Mouse (Mus musculus): ENCODE measurements around the gene Eif4e. TPM values are rescaled to one million over a fixed set of nuclear protein-coding genes. Genes with fewer than 3 reads are reported as not detected.

Eif4e gene
- total and polyA plus RNA-seq, 2 experiments from 2014 or later = 94.0 to 290 TPM

DNA sequence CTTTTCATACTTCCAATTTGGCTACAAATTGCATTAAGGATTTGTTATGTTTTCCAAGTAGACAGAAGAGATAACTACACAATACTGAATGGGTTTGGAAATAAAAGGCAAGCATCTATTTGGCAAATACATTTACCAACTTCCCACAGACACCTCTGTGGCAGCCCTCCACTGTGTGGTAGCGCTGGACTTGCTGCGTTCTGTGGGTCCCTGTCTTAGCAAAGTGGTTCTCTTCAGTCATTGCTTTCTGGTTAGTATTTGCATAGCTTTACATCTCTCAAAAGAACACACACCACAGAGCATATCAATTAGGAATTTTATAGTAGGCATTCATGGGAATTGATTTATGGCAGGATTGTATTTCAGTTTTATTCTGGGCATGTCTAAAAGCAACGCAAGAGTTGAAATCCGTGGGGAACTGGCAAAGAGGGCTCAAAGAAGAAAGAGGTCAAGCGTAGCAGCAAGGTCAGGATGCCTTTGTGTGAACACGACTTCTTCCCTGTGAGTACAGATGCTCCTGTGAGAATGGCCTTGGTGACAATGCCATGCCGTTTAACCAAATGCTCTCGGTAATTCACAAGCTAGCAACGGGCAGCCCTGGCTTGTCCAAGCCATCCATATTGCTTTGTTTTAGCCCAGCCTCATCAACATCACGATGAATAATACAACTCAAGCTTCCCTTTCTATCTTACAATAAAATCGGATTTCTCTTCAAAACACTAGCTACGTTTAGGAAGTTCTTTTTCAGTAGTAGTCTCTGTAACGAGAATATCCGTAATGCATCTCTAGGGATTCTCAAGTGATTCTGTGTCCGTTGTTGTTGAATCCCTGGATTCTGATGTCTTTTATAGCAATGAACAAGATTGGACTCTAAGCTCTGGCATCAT is 25.9 kb upstream of the Eif4e start:
- H3K4me2 ChIP-seq (ENCODE audit: low read depth, low read length) = no peak overlapping the region; the same call in 1 of the 2 replicates
- TF ChIP-seq CTCF (IDR thresholded peaks at IDR 0.05; ENCODE audit: low read depth) = no peak
- DNase-seq (ENCODE audit: low spot score) = no peak
- H3K9ac ChIP-seq (replicated peaks; ENCODE audit: low read length) = no peak overlapping the region
- no peak overlapping the region for H3K27ac ChIP-seq
- no peaks in the 10 kb centered on the region for H3K4me1 ChIP-seq (ENCODE audit: insufficient read depth, low read length)
- no peak overlapping the region for H3K4me3 ChIP-seq (ENCODE audit: low read length)
- H3K27me3 ChIP-seq (ENCODE audit: insufficient read depth, low read length) = no peaks in the 10 kb centered on the region
- 18% methylated on average over 15 of the region's 15 CpGs for WGBS
- H3K36me3 ChIP-seq (ENCODE audit: insufficient read depth, low read length) = no peaks in the 10 kb centered on the region
- no peak for ATAC-seq
- no peaks in the 10 kb centered on the region for H3K9me3 ChIP-seq (ENCODE audit: low read length)

- no peak for TF ChIP-seq CTCF (IDR thresholded peaks at IDR 0.05; ENCODE audit: low read depth)
- ATAC-seq = no peak
- Histone ChIP-seq H3K27me3 (ENCODE audit: insufficient read depth, low read length) (no peaks in the 10 kb centered on the region), H3K4me3 (ENCODE audit: low read length) (no peak overlapping the region), H3K9me3 (ENCODE audit: low read length) (no peaks in the 10 kb centered on the region), H3K36me3 (ENCODE audit: insufficient read depth, low read length) (no peaks in the 10 kb centered on the region), H3K27ac (no peak overlapping the region), H3K4me2 (ENCODE audit: low read depth, low read length) (no peak overlapping the region), H3K4me1 (ENCODE audit: insufficient read depth, low read length) (no peaks in the 10 kb centered on the region), H3K9ac (replicated peaks; ENCODE audit: low read length) (no peak overlapping the region)
- DNase-seq (ENCODE audit: low spot score) = no peak
- 92% methylated on average over 11 of the region's 11 CpGs for WGBS
Measured at GRCm38 (mm10) chr3:138503754-138504153, 22.2 kb upstream of the Eif4e start.

DNA sequence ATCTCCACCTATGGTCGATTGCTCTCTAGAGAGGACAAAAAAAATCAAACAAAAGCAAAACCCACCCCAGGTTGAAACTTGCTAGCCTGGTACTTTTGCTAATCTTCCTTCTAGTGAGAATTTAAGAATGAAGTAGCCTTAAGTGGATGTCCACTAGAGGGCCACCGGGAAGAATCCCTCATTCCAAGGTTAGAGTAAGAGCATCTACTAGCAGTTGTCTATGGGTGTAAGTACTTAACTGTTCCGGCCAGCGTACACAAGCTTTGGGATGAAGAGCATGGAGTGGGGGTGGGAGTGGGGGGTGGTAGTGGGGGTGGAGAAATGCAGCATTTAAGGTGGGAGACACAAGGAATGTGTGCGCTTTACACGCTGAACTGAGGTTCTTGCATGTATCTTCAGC is 19.2 kb upstream of the Eif4e start:
- TF ChIP-seq CTCF (IDR thresholded peaks at IDR 0.05; ENCODE audit: low read depth) = peak; percentile 71
- no peak overlapping the region for H3K4me2 ChIP-seq (ENCODE audit: low read depth, low read length)
- no peaks in the 10 kb centered on the region for H3K9me3 ChIP-seq (ENCODE audit: low read length)
- ATAC-seq = no peak
- DNase-seq (ENCODE audit: low spot score) = peak; percentile 66
- H3K36me3 ChIP-seq (ENCODE audit: insufficient read depth, low read length) = no peaks in the 10 kb centered on the region
- no peak overlapping the region for H3K9ac ChIP-seq (replicated peaks; ENCODE audit: low read length)
- H3K4me1 ChIP-seq (ENCODE audit: insufficient read depth, low read length) = no peaks in the 10 kb centered on the region
- no peaks in the 10 kb centered on the region for H3K27me3 ChIP-seq (ENCODE audit: insufficient read depth, low read length)
- WGBS = 51% methylated on average over 6 of the region's 6 CpGs
- no peak overlapping the region for H3K27ac ChIP-seq
- H3K4me3 ChIP-seq (ENCODE audit: low read length) = no peak overlapping the region

DNA sequence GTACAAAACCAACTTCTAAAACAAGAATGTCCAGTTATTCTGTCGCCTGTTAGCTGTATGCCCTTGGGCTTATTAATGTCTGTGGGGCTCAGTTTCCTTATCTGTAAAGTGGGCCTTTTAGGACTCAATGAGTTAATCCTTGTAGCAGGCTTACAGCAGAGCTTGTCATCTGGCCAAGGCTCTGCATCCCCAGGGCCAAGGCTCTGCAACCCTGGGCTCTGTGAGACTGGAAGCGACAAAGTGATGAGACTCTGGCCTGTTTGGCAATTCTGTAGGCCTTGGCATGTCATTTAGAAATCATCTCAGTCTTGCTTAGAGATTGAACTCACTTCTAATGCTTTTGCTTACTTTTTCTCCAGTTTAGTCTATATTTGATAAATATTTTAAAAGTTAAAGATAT is 16.4 kb upstream of the Eif4e start:
- Histone ChIP-seq H3K36me3 (ENCODE audit: insufficient read depth, low read length) (no peaks in the 10 kb centered on the region), H3K9ac (replicated peaks; ENCODE audit: low read length) (no peak overlapping the region), H3K4me1 (ENCODE audit: insufficient read depth, low read length) (no peaks in the 10 kb centered on the region), H3K27me3 (ENCODE audit: insufficient read depth, low read length) (no peaks in the 10 kb centered on the region), H3K4me3 (ENCODE audit: low read length) (no peak overlapping the region), H3K9me3 (ENCODE audit: low read length) (no peaks in the 10 kb centered on the region), H3K4me2 (ENCODE audit: low read depth, low read length) (no peak overlapping the region), H3K27ac (no peak overlapping the region)
- TF ChIP-seq CTCF (IDR thresholded peaks at IDR 0.05; ENCODE audit: low read depth) = no peak
- DNase-seq (ENCODE audit: low spot score) = no peak
- no peak for ATAC-seq
- 80% methylated on average over 2 of the region's 2 CpGs for WGBS

DNA sequence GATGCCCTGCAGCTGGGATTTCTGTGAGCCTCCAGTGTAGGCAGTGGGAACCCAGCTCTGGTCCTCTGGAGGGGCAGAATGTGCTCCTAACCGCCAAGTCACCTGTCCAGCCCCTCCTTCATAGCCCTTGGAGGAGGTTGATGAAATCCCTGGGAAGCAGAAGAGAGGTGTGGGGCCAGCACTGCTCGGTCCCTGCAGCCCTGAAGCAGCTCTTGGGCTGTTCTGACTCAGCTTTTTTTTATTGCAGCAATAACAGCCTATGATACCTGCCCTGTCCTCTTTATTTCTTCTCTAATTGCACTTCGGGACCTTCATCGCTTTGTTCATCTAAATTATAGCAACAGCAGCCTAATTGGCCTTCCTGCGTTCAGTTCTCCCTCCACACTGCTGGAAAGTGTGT is 15.5 kb upstream of the Eif4e start:
- WGBS = 60% methylated on average over 5 of the region's 5 CpGs
- no peak for ATAC-seq
- no peak overlapping the region for H3K9ac ChIP-seq (replicated peaks; ENCODE audit: low read length)

DNA sequence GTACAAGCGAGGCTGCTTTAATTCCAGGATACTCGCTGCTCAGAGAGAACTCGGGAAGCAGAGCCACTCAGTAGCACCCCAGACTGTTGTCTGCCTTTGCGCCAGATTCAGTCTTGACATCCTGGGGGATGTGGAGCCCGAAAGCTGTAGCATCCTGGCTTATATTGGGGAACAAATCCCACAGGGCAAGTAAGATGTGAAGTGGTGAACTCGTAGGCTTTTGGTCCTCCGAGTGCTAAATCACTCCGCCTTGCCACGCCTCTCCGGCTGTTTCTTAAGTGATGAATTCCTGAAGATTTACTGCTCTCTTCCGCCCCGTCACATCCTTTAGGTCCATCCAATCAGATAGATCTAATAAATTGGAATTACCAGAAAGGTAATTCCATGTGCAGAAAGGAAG is 12.7 kb upstream of the Eif4e start:
- peak; percentile 35 for DNase-seq (ENCODE audit: low spot score)
- H3K9ac ChIP-seq (replicated peaks; ENCODE audit: low read length) = no peak overlapping the region
- H3K27ac ChIP-seq = no peak overlapping the region
- no peak for ATAC-seq
- no peaks in the 10 kb centered on the region for H3K27me3 ChIP-seq (ENCODE audit: insufficient read depth, low read length)
- H3K4me2 ChIP-seq (ENCODE audit: low read depth, low read length) = peak overlapping the region; percentile 39
- whole genome bisulfite sequencing = 45% methylated on average over 12 of the region's 12 CpGs
- no peaks in the 10 kb centered on the region for H3K36me3 ChIP-seq (ENCODE audit: insufficient read depth, low read length)
- H3K4me3 ChIP-seq (ENCODE audit: low read length) = peak overlapping the region; percentile 21; the same call in 1 of the 2 replicates
- no peak for TF ChIP-seq CTCF (IDR thresholded peaks at IDR 0.05; ENCODE audit: low read depth)
- no peaks in the 10 kb centered on the region for H3K9me3 ChIP-seq (ENCODE audit: low read length)
- 0 out of 2 replicates have a peak, but pooled peaks cover 3% of the 10 kb centered on the region for H3K4me1 ChIP-seq (ENCODE audit: insufficient read depth, low read length)

More for the DNA sequence above, 15.5 kb upstream of the Eif4e start:
- Histone ChIP-seq H3K27ac (no peak overlapping the region), H3K4me3 (ENCODE audit: low read length) (no peak overlapping the region), H3K9me3 (ENCODE audit: low read length) (no peaks in the 10 kb centered on the region), H3K4me2 (ENCODE audit: low read depth, low read length) (no peak overlapping the region), H3K27me3 (ENCODE audit: insufficient read depth, low read length) (no peaks in the 10 kb centered on the region), H3K36me3 (ENCODE audit: insufficient read depth, low read length) (no peaks in the 10 kb centered on the region), H3K4me1 (ENCODE audit: insufficient read depth, low read length) (0 out of 2 replicates have a peak, but pooled peaks cover 3% of the 10 kb centered on the region)
- TF ChIP-seq CTCF (IDR thresholded peaks at IDR 0.05; ENCODE audit: low read depth) = no peak
- DNase-seq (ENCODE audit: low spot score) = peak; percentile 12

GRCm38 (mm10) chr3:138514749-138515148 is 11.2 kb upstream of the Eif4e start:
- H3K9me3 ChIP-seq (ENCODE audit: low read length) = no peaks in the 10 kb centered on the region
- no peak overlapping the region for H3K4me2 ChIP-seq (ENCODE audit: low read depth, low read length)
- no peaks in the 10 kb centered on the region for H3K36me3 ChIP-seq (ENCODE audit: insufficient read depth, low read length)
- 55% methylated on average over 3 of the region's 3 CpGs for WGBS
- no peaks in the 10 kb centered on the region for H3K27me3 ChIP-seq (ENCODE audit: insufficient read depth, low read length)
- H3K4me3 ChIP-seq (ENCODE audit: low read length) = no peak overlapping the region
- H3K4me1 ChIP-seq (ENCODE audit: insufficient read depth, low read length) = 0 out of 2 replicates have a peak, but pooled peaks cover 3% of the 10 kb centered on the region
- DNase-seq (ENCODE audit: low spot score) = no peak
- no peak overlapping the region for H3K27ac ChIP-seq
- TF ChIP-seq CTCF (IDR thresholded peaks at IDR 0.05; ENCODE audit: low read depth) = no peak
- no peak overlapping the region for H3K9ac ChIP-seq (replicated peaks; ENCODE audit: low read length)
- ATAC-seq = no peak

Data from hindbrain, postnatal 0 days (tissue).